Mouse (Mus musculus) stomach, postnatal 0 days (tissue): ENCODE results near the gene Mobp.

Source experiments
- CTCF ChIP-seq: IDR thresholded peaks from 2 replicates; pipeline ENCODE4 v1.5.1; 2016; ENCODE audit warnings: antibody characterized with exemption, low read depth, mild to moderate bottlenecking, moderate library complexity
- EP300 ChIP-seq: optimal IDR thresholded peaks from 2 replicates; pipeline ENCODE3; 2016; ENCODE audit warnings: antibody characterized with exemption

- TF ChIP-seq CTCF = no peak
- no peak for TF ChIP-seq EP300
These were observed 25.1 kb downstream of the Mobp start for GRCm38 (mm10) chr9:120174436-120175137.
